Mouse (Mus musculus): ENCODE measurements around the gene Dnal1. TPM values are rescaled to one million over a fixed set of nuclear protein-coding genes. Genes with fewer than 3 reads are reported as not detected.
A peak's percentile ranks its signal among the peaks of the same experiment; 100 is the strongest.
"Not testable (repeated sequence)": the region's sequence is repeated elsewhere in the genome, so short reads cannot be mapped to it uniquely, and the experiment has no call there.

Gene Dnal1
- polyA plus RNA-seq, 1 experiment from 2014 or later, result 2.4 TPM

DNA sequence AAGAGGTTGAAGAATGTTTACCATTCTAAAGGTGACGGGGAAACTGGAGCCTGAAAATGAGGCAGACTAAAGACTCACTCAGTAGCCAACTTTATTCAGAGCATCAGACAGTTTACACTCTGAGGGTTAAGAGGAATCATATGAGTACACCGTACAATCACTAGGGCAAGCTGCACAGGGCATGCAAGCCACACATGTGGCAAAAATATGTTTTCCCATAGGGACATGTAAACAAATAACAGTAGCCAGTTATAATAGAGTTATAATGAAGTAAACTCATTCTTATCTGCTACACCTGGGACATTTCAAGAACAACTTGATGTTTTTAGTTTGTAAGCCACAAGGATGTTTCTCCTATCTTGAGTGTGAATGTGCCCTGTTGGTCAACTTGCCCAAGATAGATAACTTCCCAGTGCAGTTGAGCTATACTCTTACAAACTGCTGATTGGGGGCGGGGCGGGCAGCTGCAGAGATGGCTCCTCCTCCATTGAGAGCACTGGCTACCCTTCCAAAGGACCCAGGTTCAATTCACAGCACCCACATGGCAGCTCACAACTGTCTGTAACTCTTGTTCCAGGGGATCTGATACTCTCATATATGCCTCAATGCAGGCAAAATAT is 36.7 kb upstream of the Dnal1 start:
- WGBS, result 80% methylated on average over 4 of the region's 4 CpGs
- H3K4me2 ChIP-seq (ENCODE audit: low read length), result no peak overlapping the region
- no peak for ATAC-seq (ENCODE audit: insufficient number of reproducible peaks, insufficient read depth, low FRiP score, low read depth)
- no peaks in the 10 kb centered on the region for H3K4me1 ChIP-seq (ENCODE audit: control insufficient read depth in 2 of 2, insufficient read depth in 2 of 2, low read length in 2 of 2)
- no peak overlapping the region for H3K9ac ChIP-seq (ENCODE audit: low read length)
- no peaks in the 10 kb centered on the region for H3K9me3 ChIP-seq (ENCODE audit: control insufficient read depth, low read length)
- H3K27me3 ChIP-seq (ENCODE audit: control insufficient read depth, insufficient read depth, low read length), result no peaks in the 10 kb centered on the region
- H3K36me3 ChIP-seq (ENCODE audit: control insufficient read depth, insufficient read depth, low read length), result no peaks in the 10 kb centered on the region
- no peak overlapping the region for H3K27ac ChIP-seq (replicated peaks in 1 of 2; ENCODE audit: control insufficient read depth in 1 of 2, insufficient read depth in 1 of 2, low read depth in 2 of 2, low read length in 2 of 2)
- H3K4me3 ChIP-seq (ENCODE audit: control insufficient read depth in 1 of 2, insufficient read depth in 1 of 2, low read depth in 1 of 2, low read length in 2 of 2), result no peak overlapping the region

DNA sequence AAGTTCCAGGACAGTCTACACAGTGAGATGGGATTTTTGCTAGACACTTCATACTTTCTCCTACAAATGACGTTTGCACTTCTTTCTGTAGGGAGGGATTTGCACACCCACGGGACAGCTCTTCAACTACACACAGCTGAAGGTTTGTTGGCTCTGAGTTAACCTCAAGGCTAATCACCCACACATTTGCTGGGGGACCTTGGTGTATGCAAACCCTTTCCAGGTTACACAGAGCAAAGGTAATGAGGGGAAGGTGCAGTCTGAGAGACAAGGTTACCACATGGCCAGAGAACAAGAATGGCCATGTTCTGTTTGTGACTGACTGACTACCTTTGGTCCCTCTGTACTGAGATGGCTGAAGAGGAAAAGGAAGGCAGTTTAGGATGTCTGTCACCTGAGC is 30.3 kb upstream of the Dnal1 start:
- no peaks in the 10 kb centered on the region for H3K36me3 ChIP-seq (ENCODE audit: control insufficient read depth, insufficient read depth, low read length)
- H3K4me1 ChIP-seq (ENCODE audit: control insufficient read depth in 2 of 2, insufficient read depth in 2 of 2, low read length in 2 of 2), result no peaks in the 10 kb centered on the region
- no peaks in the 10 kb centered on the region for H3K27me3 ChIP-seq (ENCODE audit: control insufficient read depth, insufficient read depth, low read length)
- H3K4me2 ChIP-seq (ENCODE audit: low read length), result no peak overlapping the region
- 79% methylated on average over 2 of the region's 2 CpGs for WGBS
- peaks cover 7% of the 10 kb centered on the region; the same call in 1 of the 2 replicates for H3K9me3 ChIP-seq (ENCODE audit: control insufficient read depth, low read length)
- no peak overlapping the region for H3K9ac ChIP-seq (ENCODE audit: low read length)
- ATAC-seq (ENCODE audit: insufficient number of reproducible peaks, insufficient read depth, low FRiP score, low read depth), result no peak
- H3K27ac ChIP-seq (replicated peaks in 1 of 2; ENCODE audit: control insufficient read depth in 1 of 2, insufficient read depth in 1 of 2, low read depth in 2 of 2, low read length in 2 of 2), result no peak overlapping the region
- no peak overlapping the region for H3K4me3 ChIP-seq (ENCODE audit: control insufficient read depth in 1 of 2, insufficient read depth in 1 of 2, low read depth in 1 of 2, low read length in 2 of 2)

DNA sequence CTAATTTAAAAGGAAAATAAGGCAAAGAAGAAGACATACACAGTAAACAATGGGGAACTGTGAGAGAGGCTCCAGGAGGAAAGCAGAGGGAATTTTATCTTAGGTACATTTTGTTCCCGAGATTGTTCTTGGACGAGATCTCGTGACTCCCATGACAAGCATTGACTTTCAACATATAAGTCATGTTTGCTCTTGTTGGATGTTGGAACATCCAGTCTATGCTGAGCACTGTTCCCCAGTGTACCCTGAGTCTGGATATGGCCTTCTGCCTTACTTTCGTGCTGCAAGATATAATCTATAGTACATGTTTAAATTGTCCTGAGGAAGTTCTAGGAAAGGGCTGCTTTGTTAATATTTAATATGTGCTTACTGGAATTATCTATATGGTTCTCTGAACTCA is 29.6 kb upstream of the Dnal1 start:
- Histone ChIP-seq H3K4me3 (ENCODE audit: control insufficient read depth in 1 of 2, insufficient read depth in 1 of 2, low read depth in 1 of 2, low read length in 2 of 2) (no peak overlapping the region), H3K27me3 (ENCODE audit: control insufficient read depth, insufficient read depth, low read length) (no peaks in the 10 kb centered on the region), H3K4me1 (ENCODE audit: control insufficient read depth in 2 of 2, insufficient read depth in 2 of 2, low read length in 2 of 2) (no peaks in the 10 kb centered on the region), H3K9me3 (ENCODE audit: control insufficient read depth, low read length) (peaks cover 7% of the 10 kb centered on the region; the same call in 1 of the 2 replicates), H3K27ac (replicated peaks in 1 of 2; ENCODE audit: control insufficient read depth in 1 of 2, insufficient read depth in 1 of 2, low read depth in 2 of 2, low read length in 2 of 2) (no peak overlapping the region), H3K36me3 (ENCODE audit: control insufficient read depth, insufficient read depth, low read length) (no peaks in the 10 kb centered on the region), H3K4me2 (ENCODE audit: low read length) (no peak overlapping the region), H3K9ac (ENCODE audit: low read length) (no peak overlapping the region)
- WGBS, result 60% methylated on average over 4 of the region's 4 CpGs
- ATAC-seq (ENCODE audit: insufficient number of reproducible peaks, insufficient read depth, low FRiP score, low read depth), result no peak

DNA sequence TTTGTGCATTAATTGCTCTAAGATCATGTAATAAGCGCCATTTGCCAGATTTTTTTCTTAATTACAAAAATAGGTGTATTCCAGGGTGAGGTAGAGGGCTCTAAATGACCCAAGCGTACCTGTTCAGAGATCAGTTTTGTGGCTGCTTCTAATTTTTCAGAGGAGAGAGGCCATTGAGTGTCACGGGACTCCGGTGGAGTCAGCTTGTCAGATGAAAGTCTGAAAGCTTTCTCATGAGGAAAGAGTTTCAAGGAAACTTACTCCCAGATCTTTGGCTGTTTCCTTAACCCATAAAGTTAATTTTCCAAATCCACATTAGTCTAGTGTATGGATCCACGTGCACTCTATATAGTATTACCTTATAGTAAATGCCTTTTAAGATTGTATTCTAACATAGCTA is 19.5 kb upstream of the Dnal1 start:
- H3K4me3 ChIP-seq (ENCODE audit: control insufficient read depth in 1 of 2, insufficient read depth in 1 of 2, low read depth in 1 of 2, low read length in 2 of 2); H3K36me3 ChIP-seq (ENCODE audit: control insufficient read depth, insufficient read depth, low read length); H3K27ac ChIP-seq (replicated peaks in 1 of 2; ENCODE audit: control insufficient read depth in 1 of 2, insufficient read depth in 1 of 2, low read depth in 2 of 2, low read length in 2 of 2); ATAC-seq (ENCODE audit: insufficient number of reproducible peaks, insufficient read depth, low FRiP score, low read depth); H3K9ac ChIP-seq (ENCODE audit: low read length); H3K27me3 ChIP-seq (ENCODE audit: control insufficient read depth, insufficient read depth, low read length); H3K4me1 ChIP-seq (ENCODE audit: control insufficient read depth in 2 of 2, insufficient read depth in 2 of 2, low read length in 2 of 2); H3K4me2 ChIP-seq (ENCODE audit: low read length): not testable (repeated sequence)
- 79% methylated on average over 5 of the region's 5 CpGs for WGBS
- peaks cover 13% of the 10 kb centered on the region; the same call in 1 of the 2 replicates for H3K9me3 ChIP-seq (ENCODE audit: control insufficient read depth, low read length)

DNA sequence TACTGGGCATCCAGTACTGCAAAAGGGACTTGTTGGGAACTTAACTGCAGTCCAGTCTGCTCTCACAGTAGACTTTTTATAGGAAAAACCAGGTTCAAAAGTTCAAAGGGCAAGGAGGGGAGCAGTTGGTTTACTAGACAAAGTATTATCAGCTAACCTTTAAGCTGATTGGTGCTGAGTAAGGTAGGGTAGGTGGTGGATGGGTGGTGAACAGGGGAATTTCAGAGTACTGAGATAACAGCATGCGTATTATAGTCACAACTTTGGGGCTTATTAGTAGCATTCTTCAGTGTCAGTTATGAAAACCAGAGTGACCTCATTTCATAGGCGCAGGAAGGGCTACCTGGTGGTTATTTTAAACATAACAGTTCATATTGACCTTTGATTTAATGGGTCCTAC is 14.6 kb upstream of the Dnal1 start:
- Histone ChIP-seq H3K36me3 (ENCODE audit: control insufficient read depth, insufficient read depth, low read length) (no peaks in the 10 kb centered on the region), H3K4me3 (ENCODE audit: control insufficient read depth in 1 of 2, insufficient read depth in 1 of 2, low read depth in 1 of 2, low read length in 2 of 2) (no peak overlapping the region), H3K4me2 (ENCODE audit: low read length) (no peak overlapping the region), H3K27ac (replicated peaks in 1 of 2; ENCODE audit: control insufficient read depth in 1 of 2, insufficient read depth in 1 of 2, low read depth in 2 of 2, low read length in 2 of 2) (no peak overlapping the region), H3K27me3 (ENCODE audit: control insufficient read depth, insufficient read depth, low read length) (no peaks in the 10 kb centered on the region), H3K9ac (ENCODE audit: low read length) (no peak overlapping the region), H3K4me1 (ENCODE audit: control insufficient read depth in 2 of 2, insufficient read depth in 2 of 2, low read length in 2 of 2) (0 out of 4 replicates have a peak, but pooled peaks cover 0 to 3% of the 10 kb centered on the region in 2 experiments), H3K9me3 (ENCODE audit: control insufficient read depth, low read length) (0 out of 2 replicates have a peak, but pooled peaks cover 2% of the 10 kb centered on the region)
- WGBS, result 87% methylated on average over 2 of the region's 2 CpGs
- no peak for ATAC-seq (ENCODE audit: insufficient number of reproducible peaks, insufficient read depth, low FRiP score, low read depth)

DNA sequence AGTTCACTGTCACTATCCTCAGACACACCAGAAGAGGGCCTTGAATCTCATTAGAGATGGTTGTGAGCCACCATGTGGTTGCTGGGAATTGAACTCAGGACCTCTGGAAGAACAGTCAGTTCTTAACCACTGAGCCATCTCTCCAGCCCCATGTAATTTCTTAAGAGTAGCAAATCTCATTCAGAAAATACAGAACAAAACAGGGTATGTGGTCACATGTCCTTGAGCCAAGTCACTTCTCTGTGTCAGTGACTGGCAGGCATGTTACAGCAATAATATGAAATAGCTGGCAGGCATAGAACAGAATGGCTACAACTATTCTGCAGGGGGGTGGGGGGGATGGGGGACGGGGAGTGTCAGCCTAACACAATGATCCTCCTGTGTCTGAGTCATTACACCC is 14.1 kb upstream of the Dnal1 start:
- H3K27me3 ChIP-seq (ENCODE audit: control insufficient read depth, insufficient read depth, low read length), result no peaks in the 10 kb centered on the region
- ATAC-seq (ENCODE audit: insufficient number of reproducible peaks, insufficient read depth, low FRiP score, low read depth), result no peak
- WGBS, result 84% methylated on average over 1 of the region's 1 CpGs
- no peaks in the 10 kb centered on the region for H3K36me3 ChIP-seq (ENCODE audit: control insufficient read depth, insufficient read depth, low read length)
- no peak overlapping the region for H3K27ac ChIP-seq (replicated peaks in 1 of 2; ENCODE audit: control insufficient read depth in 1 of 2, insufficient read depth in 1 of 2, low read depth in 2 of 2, low read length in 2 of 2)
- H3K9me3 ChIP-seq (ENCODE audit: control insufficient read depth, low read length), result 0 out of 2 replicates have a peak, but pooled peaks cover 2% of the 10 kb centered on the region
- H3K4me3 ChIP-seq (ENCODE audit: control insufficient read depth in 1 of 2, insufficient read depth in 1 of 2, low read depth in 1 of 2, low read length in 2 of 2), result no peak overlapping the region
- H3K4me1 ChIP-seq (ENCODE audit: control insufficient read depth in 2 of 2, insufficient read depth in 2 of 2, low read length in 2 of 2), result 0 out of 4 replicates have a peak, but pooled peaks cover 0 to 3% of the 10 kb centered on the region in 2 experiments
- peak overlapping the region; percentile 83 for H3K4me2 ChIP-seq (ENCODE audit: low read length)
- H3K9ac ChIP-seq (ENCODE audit: low read length), result no peak overlapping the region

DNA sequence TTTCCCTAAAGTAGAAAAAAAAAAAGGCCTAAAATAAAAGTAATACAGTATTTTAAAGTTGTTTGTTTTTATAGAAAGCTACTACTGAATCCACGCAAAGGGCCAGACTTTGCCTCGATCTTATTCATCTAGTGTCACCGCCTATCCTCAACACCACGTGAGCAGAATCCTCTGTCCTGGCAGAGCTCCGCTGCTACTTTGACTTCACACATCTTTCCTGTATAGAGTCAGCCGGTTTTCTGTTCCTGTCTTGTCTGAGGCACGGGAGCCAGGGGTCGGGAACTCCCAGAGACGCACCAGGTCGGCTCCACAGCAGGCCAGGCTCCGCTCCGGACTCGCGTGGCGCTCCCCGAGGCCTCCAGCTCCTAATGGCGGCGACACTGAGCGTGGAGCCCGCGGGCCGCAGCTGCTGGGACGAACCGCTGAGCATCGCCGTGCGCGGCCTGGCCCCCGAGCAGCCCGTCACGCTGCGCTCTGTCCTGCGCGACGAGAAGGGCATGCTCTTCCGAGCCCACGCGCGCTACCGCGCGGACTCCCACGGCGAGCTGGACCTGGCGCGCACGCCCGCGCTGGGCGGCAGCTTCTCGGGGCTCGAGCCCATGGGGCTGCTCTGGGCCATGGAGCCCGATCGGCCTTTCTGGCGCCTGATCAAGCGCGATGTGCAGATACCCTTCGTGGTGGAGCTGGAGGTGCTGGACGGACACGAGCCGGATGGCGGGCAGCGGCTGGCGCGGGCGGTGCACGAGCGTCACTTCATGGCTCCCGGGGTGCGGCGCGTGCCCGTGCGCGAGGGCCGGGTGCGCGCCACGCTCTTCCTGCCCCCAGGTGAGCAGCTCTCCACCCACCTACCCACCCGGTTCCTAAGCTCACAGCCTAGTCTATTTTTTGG is 13.3 kb upstream of the Dnal1 start, which contains the start of gene Acot6:
TSS of gene Acot6 (plus strand) at position 51 of the 889 bp plus-strand sequence.
- not testable (repeated sequence) for H3K9me3 ChIP-seq (ENCODE audit: control insufficient read depth, low read length); H3K4me1 ChIP-seq (ENCODE audit: control insufficient read depth in 2 of 2, insufficient read depth in 2 of 2, low read length in 2 of 2); H3K27me3 ChIP-seq (ENCODE audit: control insufficient read depth, insufficient read depth, low read length); H3K27ac ChIP-seq (replicated peaks in 1 of 2; ENCODE audit: control insufficient read depth in 1 of 2, insufficient read depth in 1 of 2, low read depth in 2 of 2, low read length in 2 of 2); H3K36me3 ChIP-seq (ENCODE audit: control insufficient read depth, insufficient read depth, low read length)
- peak; percentile 43; the same call in 1 of the 2 replicates for ATAC-seq (ENCODE audit: insufficient number of reproducible peaks, insufficient read depth, low FRiP score, low read depth)
- peak within 1 kb of the TSS; percentile 54 to 65 for H3K4me3 ChIP-seq (ENCODE audit: control insufficient read depth in 1 of 2, insufficient read depth in 1 of 2, low read depth in 1 of 2, low read length in 2 of 2)
- H3K4me2 ChIP-seq (ENCODE audit: low read length), result peak within 1 kb of the TSS; percentile 83
- WGBS, result under 1% methylated on average over 71 of the region's 80 CpGs
- peak within 1 kb of the TSS; percentile 74 for H3K9ac ChIP-seq (ENCODE audit: low read length)
